Mouse (Mus musculus): Measurements from ENCODE around the gene Chrd. TPM values are rescaled to one million over a fixed set of nuclear protein-coding genes. Genes with fewer than 3 reads are reported as not detected.

Chrd gene
- polyA plus RNA-seq, 1 experiment: not detected

- no peak overlapping the region for H3K27ac ChIP-seq (ENCODE audit: control insufficient read depth, insufficient read depth, low read depth, low read length, poor library complexity)
- no peak overlapping the region for H3K4me3 ChIP-seq (replicated peaks; ENCODE audit: control insufficient read depth, low read depth, low read length)
- no peaks in the 10 kb centered on the region; the same call in none of the 2 replicates for H3K4me1 ChIP-seq (ENCODE audit: control insufficient read depth, insufficient read depth, low read length)
- no peak for TF ChIP-seq CTCF (IDR thresholded peaks at IDR 0.05; ENCODE audit: control insufficient read depth, insufficient read depth, low read length)
- TF ChIP-seq POLR2A (IDR thresholded peaks at IDR 0.05; ENCODE audit: borderline replicate concordance, control insufficient read depth, low read depth, low read length): no peak
- WGBS: 83% methylated on average over 5 of the region's 5 CpGs
These were observed 33.7 kb upstream of the Chrd start for GRCm38 (mm10) chr16:20699266-20699665.

- WGBS: 79% methylated on average over 5 of the region's 5 CpGs
- no peak overlapping the region for H3K4me3 ChIP-seq (replicated peaks; ENCODE audit: control insufficient read depth, low read depth, low read length)
- H3K27ac ChIP-seq (ENCODE audit: control insufficient read depth, insufficient read depth, low read depth, low read length, poor library complexity): no peak overlapping the region
- TF ChIP-seq POLR2A (IDR thresholded peaks at IDR 0.05; ENCODE audit: borderline replicate concordance, control insufficient read depth, low read depth, low read length) (no peak), CTCF (IDR thresholded peaks at IDR 0.05; ENCODE audit: control insufficient read depth, insufficient read depth, low read length) (no peak)
- no peaks in the 10 kb centered on the region; the same call in 1 of the 2 replicates for H3K4me1 ChIP-seq (ENCODE audit: control insufficient read depth, insufficient read depth, low read length)
These were observed 32.9 kb upstream of the Chrd start for GRCm38 (mm10) chr16:20700036-20700435.

- no peak overlapping the region for H3K4me3 ChIP-seq (replicated peaks; ENCODE audit: control insufficient read depth, low read depth, low read length)
- 83% methylated on average over 7 of the region's 7 CpGs for WGBS
- no peak for TF ChIP-seq POLR2A (IDR thresholded peaks at IDR 0.05; ENCODE audit: borderline replicate concordance, control insufficient read depth, low read depth, low read length)
- TF ChIP-seq CTCF (IDR thresholded peaks at IDR 0.05; ENCODE audit: control insufficient read depth, insufficient read depth, low read length): no peak
- no peak overlapping the region; the same call in 1 of the 2 replicates for H3K27ac ChIP-seq (ENCODE audit: control insufficient read depth, insufficient read depth, low read depth, low read length, poor library complexity)
- no peaks in the 10 kb centered on the region; the same call in 1 of the 2 replicates for H3K4me1 ChIP-seq (ENCODE audit: control insufficient read depth, insufficient read depth, low read length)
These were observed 31.6 kb upstream of the Chrd start for GRCm38 (mm10) chr16:20701316-20701715.

DNA sequence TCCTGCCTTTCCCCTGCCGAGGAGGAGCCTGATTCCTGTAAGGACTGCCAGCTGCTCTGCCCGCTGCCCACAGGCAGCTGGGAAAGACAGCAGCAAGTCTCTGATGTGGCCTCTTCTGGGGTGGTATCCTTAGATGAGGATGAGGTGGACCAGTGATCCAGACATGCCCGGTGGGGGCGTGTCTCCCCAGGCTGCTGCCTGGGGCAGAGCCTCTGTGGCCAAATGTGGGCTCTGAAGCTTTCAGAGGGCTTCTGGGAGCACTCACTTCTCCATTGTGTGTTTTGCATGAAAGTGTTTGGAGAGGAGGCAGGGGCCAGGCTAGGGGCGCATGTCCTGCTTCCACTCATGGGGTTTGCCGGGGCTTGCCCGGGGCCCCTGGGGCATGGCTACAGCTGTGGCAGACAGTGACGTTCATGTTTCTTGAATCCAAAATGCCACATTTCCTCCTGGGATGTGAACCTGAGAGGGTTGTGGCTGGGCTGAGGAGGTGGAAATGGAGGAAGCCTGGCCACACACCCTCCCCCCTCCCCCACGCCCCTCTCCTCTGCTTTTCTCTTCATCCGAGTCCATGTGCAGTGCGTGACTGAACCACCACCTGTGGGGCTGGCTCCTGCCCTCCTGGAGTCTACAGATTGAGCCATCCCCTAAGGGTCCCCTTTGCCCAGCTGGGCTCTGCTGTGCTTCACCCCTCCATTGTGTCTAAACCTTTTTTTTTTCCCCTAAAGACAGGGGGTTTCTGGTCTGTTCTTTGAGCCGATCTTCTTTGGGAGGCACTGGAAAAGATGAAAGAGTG, 31.0 kb upstream of the Chrd start:
- WGBS: 53% methylated on average over 12 of the region's 12 CpGs
- Histone ChIP-seq H3K4me3 (replicated peaks; ENCODE audit: control insufficient read depth, low read depth, low read length) (no peak overlapping the region), H3K4me1 (ENCODE audit: control insufficient read depth, insufficient read depth, low read length) (no peaks in the 10 kb centered on the region; the same call in 1 of the 2 replicates), H3K27ac (ENCODE audit: control insufficient read depth, insufficient read depth, low read depth, low read length, poor library complexity) (no peak overlapping the region)
- TF ChIP-seq POLR2A (IDR thresholded peaks at IDR 0.05; ENCODE audit: borderline replicate concordance, control insufficient read depth, low read depth, low read length): no peak
- TF ChIP-seq CTCF (IDR thresholded peaks at IDR 0.05; ENCODE audit: control insufficient read depth, insufficient read depth, low read length): no peak

DNA sequence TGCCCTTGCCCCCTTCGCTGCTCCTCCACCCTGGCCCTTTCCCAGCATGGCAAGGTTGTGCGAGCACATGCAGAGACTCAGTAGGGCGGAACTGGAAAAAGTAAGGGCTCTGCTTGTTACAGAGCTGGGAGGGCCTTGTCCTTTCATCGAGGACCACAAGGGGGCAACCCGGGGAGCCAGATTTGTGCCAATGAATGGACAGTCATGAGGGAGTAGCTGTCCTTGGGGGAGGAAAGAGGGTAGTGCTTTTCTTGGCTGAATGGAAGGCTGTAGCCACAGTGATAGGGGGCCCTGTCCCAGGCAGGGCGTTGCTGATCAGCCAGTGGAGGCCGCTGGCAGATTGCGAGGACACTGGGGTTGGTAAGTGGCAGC, 30.4 kb upstream of the Chrd start:
- Histone ChIP-seq H3K4me3 (replicated peaks; ENCODE audit: control insufficient read depth, low read depth, low read length) (no peak overlapping the region), H3K27ac (ENCODE audit: control insufficient read depth, insufficient read depth, low read depth, low read length, poor library complexity) (no peak overlapping the region), H3K4me1 (ENCODE audit: control insufficient read depth, insufficient read depth, low read length) (no peaks in the 10 kb centered on the region; the same call in 1 of the 2 replicates)
- TF ChIP-seq POLR2A (IDR thresholded peaks at IDR 0.05; ENCODE audit: borderline replicate concordance, control insufficient read depth, low read depth, low read length): no peak
- peak; percentile 50; the same call in 1 of the 2 replicates for TF ChIP-seq CTCF (IDR thresholded peaks at IDR 0.05; ENCODE audit: control insufficient read depth, insufficient read depth, low read length)
- 30% methylated on average over 8 of the region's 8 CpGs for WGBS

DNA sequence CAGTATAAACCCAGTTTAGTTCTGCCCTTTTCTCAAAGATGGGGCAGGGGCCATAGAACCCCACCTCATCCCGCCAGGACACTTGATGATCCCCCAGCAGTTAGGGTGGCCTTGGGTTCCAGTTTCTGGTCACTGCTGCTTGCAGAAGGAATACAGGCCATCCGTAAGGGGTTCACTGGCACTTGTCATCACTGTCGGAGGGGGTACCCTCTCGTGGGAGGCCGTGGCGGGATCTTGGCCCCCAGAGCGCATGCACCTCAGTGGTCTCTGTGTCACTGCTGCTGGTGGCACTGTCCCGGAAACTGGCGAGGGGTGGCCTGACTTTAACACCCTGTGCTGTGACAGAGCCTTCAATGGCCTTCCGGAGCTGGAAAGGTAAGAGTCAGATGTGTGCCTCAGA, 29.9 kb upstream of the Chrd start:
- no peak overlapping the region for H3K4me3 ChIP-seq (replicated peaks; ENCODE audit: control insufficient read depth, low read depth, low read length)
- H3K4me1 ChIP-seq (ENCODE audit: control insufficient read depth, insufficient read depth, low read length): no peaks in the 10 kb centered on the region; the same call in 1 of the 2 replicates
- 93% methylated on average over 10 of the region's 10 CpGs for WGBS
- no peak overlapping the region for H3K27ac ChIP-seq (ENCODE audit: control insufficient read depth, insufficient read depth, low read depth, low read length, poor library complexity)
- TF ChIP-seq CTCF (IDR thresholded peaks at IDR 0.05; ENCODE audit: control insufficient read depth, insufficient read depth, low read length) (no peak), POLR2A (IDR thresholded peaks at IDR 0.05; ENCODE audit: borderline replicate concordance, control insufficient read depth, low read depth, low read length) (no peak)

DNA sequence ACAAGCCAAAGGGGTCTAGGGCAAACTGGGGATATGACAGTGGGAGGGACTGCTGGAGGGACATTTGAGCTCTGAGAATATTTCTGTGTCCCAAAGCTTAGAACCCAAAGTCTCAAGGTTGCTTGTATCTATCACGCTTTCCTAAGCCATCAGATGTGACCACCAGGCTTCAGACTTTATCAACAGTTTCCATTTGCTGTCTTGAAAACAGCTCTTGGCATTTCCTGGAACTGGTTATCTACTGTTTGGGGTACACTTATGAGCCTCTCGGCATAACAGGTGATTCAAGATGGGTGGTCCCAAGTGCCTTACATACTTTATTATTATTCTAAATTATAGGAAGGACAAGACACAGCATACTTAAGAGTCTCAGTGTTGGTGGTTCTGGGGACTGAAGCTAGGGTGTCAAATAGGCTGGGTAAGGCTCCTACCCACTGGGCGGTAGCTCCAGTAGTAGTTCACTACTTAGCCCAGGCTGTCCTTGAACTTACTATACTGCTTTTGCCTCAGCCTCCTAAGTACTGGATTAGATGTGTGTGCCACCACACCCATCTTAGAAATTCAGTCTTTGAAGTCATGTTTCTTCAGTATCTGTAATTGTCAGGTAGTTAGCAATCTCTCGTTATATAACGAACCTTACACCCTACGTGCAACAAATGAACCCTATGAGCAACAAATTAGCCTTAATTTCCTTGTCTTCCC, 29.1 kb upstream of the Chrd start:
- Histone ChIP-seq H3K4me1 (ENCODE audit: control insufficient read depth, insufficient read depth, low read length) (no peaks in the 10 kb centered on the region; the same call in 1 of the 2 replicates), H3K4me3 (replicated peaks; ENCODE audit: control insufficient read depth, low read depth, low read length) (no peak overlapping the region), H3K27ac (ENCODE audit: control insufficient read depth, insufficient read depth, low read depth, low read length, poor library complexity) (no peak overlapping the region)
- TF ChIP-seq POLR2A (IDR thresholded peaks at IDR 0.05; ENCODE audit: borderline replicate concordance, control insufficient read depth, low read depth, low read length): no peak
- WGBS: 63% methylated on average over 6 of the region's 6 CpGs

- no peak overlapping the region for H3K27ac ChIP-seq (ENCODE audit: control insufficient read depth, insufficient read depth, low read depth, low read length, poor library complexity)
- TF ChIP-seq CTCF (IDR thresholded peaks at IDR 0.05; ENCODE audit: control insufficient read depth, insufficient read depth, low read length) (no peak), POLR2A (IDR thresholded peaks at IDR 0.05; ENCODE audit: borderline replicate concordance, control insufficient read depth, low read depth, low read length) (no peak)
- WGBS: 34% methylated on average over 3 of the region's 3 CpGs
- no peaks in the 10 kb centered on the region; the same call in 1 of the 2 replicates for H3K4me1 ChIP-seq (ENCODE audit: control insufficient read depth, insufficient read depth, low read length)
- no peak overlapping the region for H3K4me3 ChIP-seq (replicated peaks; ENCODE audit: control insufficient read depth, low read depth, low read length)
These were observed 27.1 kb upstream of the Chrd start for GRCm38 (mm10) chr16:20705786-20706185.
